Mouse (Mus musculus) spleen, adult 2 months (tissue): ENCODE data around the gene Olfr1432. TPM values are rescaled to one million over a fixed set of nuclear protein-coding genes. Genes with fewer than 3 reads are reported as not detected.
"Not testable (repeated sequence)": the region's sequence is repeated elsewhere in the genome, so short reads cannot be mapped to it uniquely, and the experiment has no call there.

ENCODE experiments used
- DNase-seq, 2 experiments: peaks; one replicate each; pipeline versions ENCODE4 v3.0.0 to v3.0.0-alpha.2; 2012 to 2021; ENCODE audit warnings: low spot score in 2 of 2, low read depth in 1 of 2
- H3K27ac ChIP-seq: fragments of 200-500 bp; 2 replicates; pipeline ENCODE4 v1.5.1; 2012; ENCODE audit warnings: low read length, inconsistent platforms; ENCODE audit not compliant: insufficient read depth
- H3K27me3 ChIP-seq: fragments of 200-500 bp; 2 replicates; pipeline ENCODE4 v1.6.1; 2012; ENCODE audit warnings: mild to moderate bottlenecking, moderate library complexity, low read length, inconsistent platforms; ENCODE audit not compliant: control insufficient read depth, insufficient read depth
- H3K36me3 ChIP-seq: fragments of 200-500 bp; 2 replicates; pipeline ENCODE4 v1.6.1; 2012; ENCODE audit warnings: mild to moderate bottlenecking, low read length, inconsistent platforms; ENCODE audit not compliant: control insufficient read depth, insufficient read depth
- H3K4me1 ChIP-seq: fragments of 200-500 bp; 2 replicates; pipeline ENCODE4 v1.6.1; 2011; ENCODE audit warnings: inconsistent platforms; ENCODE audit not compliant: control insufficient read depth, insufficient read depth, insufficient read length
- H3K4me3 ChIP-seq: fragments of 200-500 bp; 2 replicates; pipeline ENCODE4 v1.5.1; 2011; ENCODE audit warnings: mild to moderate bottlenecking, inconsistent platforms; ENCODE audit not compliant: insufficient read depth, insufficient read length; ENCODE audit errors: extremely low read depth
- CTCF ChIP-seq: fragments of 200-500 bp; IDR thresholded peaks from 2 replicates; pipeline ENCODE4 v1.5.1; 2011; ENCODE audit warnings: mild to moderate bottlenecking, inconsistent platforms; ENCODE audit not compliant: insufficient read depth, insufficient read length, insufficient replicate concordance; ENCODE audit errors: extremely low read depth
- POLR2A ChIP-seq: fragments of 200-500 bp; IDR thresholded peaks from 2 replicates; pipeline ENCODE4 v1.6.1; 2011; ENCODE audit warnings: low read depth, low read length, inconsistent platforms
- WGBS: fragments of 180-500 bp; shearing (Covaris S2); methylation state at CpG from one replicate; pipeline ENCODE4 v1.1.7; 2018; 5-methylcytosine and 5-hydroxymethylcytosine counted together
- polyA plus RNA-seq: library from polyadenylated mRNA; depleted of rRNA; stranded (reverse); fragments of >200 nt; gene quantifications from 2 replicates; pipeline ENCODE4 v1.2.3, GENCODE M21; 2012; rRNA removed

Olfr1432 gene
- not detected in 2 replicates for polyA plus RNA-seq

GRCm38 (mm10) chr19:12232496-12232895 lies at the start of gene Olfr1432:
Gene Olfr1432 (minus strand): TSS chr19:12232596.
- not testable (repeated sequence) for DNase-seq, H3K4me3 ChIP-seq, H3K36me3 ChIP-seq, H3K27ac ChIP-seq, H3K27me3 ChIP-seq, H3K4me1 ChIP-seq

GRCm38 (mm10) chr19:12279554-12279953 lies 47.2 kb upstream of the Olfr1432 start, which contains the start of gene Olfr1434:
Gene Olfr1434 (plus strand): TSS chr19:12279854.
- no peak within 1 kb of the TSS for H3K27ac ChIP-seq
- WGBS = 65% methylated on average over 2 of the region's 2 CpGs
- TF ChIP-seq CTCF = no peak
- TF ChIP-seq POLR2A = no peak
- no peaks in the 10 kb centered on the region for H3K4me1 ChIP-seq
- DNase-seq = no peak
- H3K4me3 ChIP-seq = no peak within 1 kb of the TSS
- no peaks in the 10 kb centered on the region for H3K27me3 ChIP-seq
- H3K36me3 ChIP-seq = no peaks in the 10 kb centered on the region

- TF ChIP-seq POLR2A = no peak
- no peak for TF ChIP-seq CTCF
- DNase-seq = no peak
- no peak within 1 kb of the TSS for H3K27ac ChIP-seq
- H3K4me1 ChIP-seq = no peaks in the 10 kb centered on the region
- H3K4me3 ChIP-seq = no peak within 1 kb of the TSS
- WGBS = 60% methylated on average over 1 of the region's 1 CpGs
- no peaks in the 10 kb centered on the region for H3K36me3 ChIP-seq
- no peaks in the 10 kb centered on the region for H3K27me3 ChIP-seq
Measured at GRCm38 (mm10) chr19:12260732-12261131, 28.3 kb upstream of the Olfr1432 start, which contains the start of gene Olfr235. Gene Olfr235 (plus strand): TSS chr19:12261032.

- WGBS = 78% methylated on average over 1 of the region's 1 CpGs
- H3K36me3 ChIP-seq = no peaks in the 10 kb centered on the region
- DNase-seq = no peak
Measured at GRCm38 (mm10) chr19:12241559-12241958, 9.2 kb upstream of the Olfr1432 start, which contains the start of gene Olfr262. Gene Olfr262 (minus strand): TSS chr19:12241659.

GRCm38 (mm10) chr19:12200334-12200733 lies 32.1 kb downstream of the Olfr1432 start, which contains the start of gene Olfr1431:
Gene Olfr1431 (plus strand): TSS chr19:12200634.
- TF ChIP-seq POLR2A (no peak), CTCF (no peak)
- WGBS = 80% methylated on average over 1 of the region's 1 CpGs
- no peaks in the 10 kb centered on the region for H3K4me1 ChIP-seq
- H3K4me3 ChIP-seq = no peak within 1 kb of the TSS
- no peaks in the 10 kb centered on the region for H3K36me3 ChIP-seq
- H3K27ac ChIP-seq = no peak within 1 kb of the TSS
- DNase-seq = no peak
- H3K27me3 ChIP-seq = no peaks in the 10 kb centered on the region

More at GRCm38 (mm10) chr19:12241559-12241958, 9.2 kb upstream of the Olfr1432 start, which contains the start of gene Olfr262:
- no peak for TF ChIP-seq POLR2A
- no peak for TF ChIP-seq CTCF
- no peaks in the 10 kb centered on the region for H3K4me1 ChIP-seq
- no peak within 1 kb of the TSS for H3K27ac ChIP-seq
- H3K27me3 ChIP-seq = no peaks in the 10 kb centered on the region
- H3K4me3 ChIP-seq = no peak within 1 kb of the TSS

GRCm38 (mm10) chr19:12199076-12199475 lies 33.3 kb downstream of the Olfr1432 start:
- H3K4me3 ChIP-seq, H3K27ac ChIP-seq, DNase-seq, H3K36me3 ChIP-seq, H3K27me3 ChIP-seq, H3K4me1 ChIP-seq: not testable (repeated sequence)
- WGBS = 91% methylated on average over 4 of the region's 4 CpGs

Other genes starting within 250 kb of the Olfr1432 start
- not detected in 2 replicates for gene Olfr1423, start 191.3 kb downstream of the Olfr1432 start, polyA plus RNA-seq
- not detected in 2 replicates for gene Olfr1424, start 169.9 kb downstream of the Olfr1432 start, polyA plus RNA-seq
- gene Olfr1425, start 154.9 kb downstream of the Olfr1432 start, polyA plus RNA-seq = not detected in 2 replicates
- gene Olfr1426, start 140.6 kb downstream of the Olfr1432 start, polyA plus RNA-seq = not detected in 2 replicates
- not detected in 2 replicates for gene Olfr1427, start 129.3 kb downstream of the Olfr1432 start, polyA plus RNA-seq
- gene Olfr1428, start 116.7 kb downstream of the Olfr1432 start, polyA plus RNA-seq = not detected in 2 replicates
- not detected in 2 replicates for gene Olfr76, start 109.4 kb downstream of the Olfr1432 start, polyA plus RNA-seq
- not detected in 2 replicates for gene Olfr1555-ps1, start 62.5 kb downstream of the Olfr1432 start, polyA plus RNA-seq
- gene Olfr1431, start 32.0 kb downstream of the Olfr1432 start, polyA plus RNA-seq = not detected in 2 replicates
- gene Olfr262, start 9.1 kb upstream of the Olfr1432 start, polyA plus RNA-seq = not detected in 2 replicates
- gene Olfr235, start 28.4 kb upstream of the Olfr1432 start, polyA plus RNA-seq = not detected in 2 replicates
- gene Olfr1434, start 47.3 kb upstream of the Olfr1432 start, polyA plus RNA-seq = not detected in 2 replicates
- gene Olfr1436, start 66.5 kb upstream of the Olfr1432 start, polyA plus RNA-seq = not detected in 2 replicates
- not detected in 2 replicates for gene Olfr1437, start 92.5 kb upstream of the Olfr1432 start, polyA plus RNA-seq
- not detected in 2 replicates for gene Olfr1438-ps1, start 103.3 kb upstream of the Olfr1432 start, polyA plus RNA-seq
- not detected in 2 replicates for gene Olfr1440, start 154.7 kb upstream of the Olfr1432 start, polyA plus RNA-seq
- not detected in 2 replicates for gene Olfr1441, start 184.8 kb upstream of the Olfr1432 start, polyA plus RNA-seq
- gene Pfpl, start 195.3 kb upstream of the Olfr1432 start, polyA plus RNA-seq = not detected in 2 replicates
- 30.5 and 41.7 TPM in 2 replicates for gene Mpeg1, start 228.2 kb upstream of the Olfr1432 start, polyA plus RNA-seq